Mouse (Mus musculus): ENCODE measurements at regions not wholly inside any gene's neighbourhood (a gene's known extent, or its start where the extent isn't known, plus 50 kb on each side); places are given as distances from the start of the nearest gene placed in this dataset.

- TF ChIP-seq CTCF (IDR thresholded peaks at IDR 0.05; ENCODE audit: borderline replicate concordance, extremely low read depth, insufficient read depth, insufficient read length) (no peak), POLR2A (IDR thresholded peaks at IDR 0.05; ENCODE audit: borderline replicate concordance, extremely low read depth, insufficient read depth, insufficient read length, poor library complexity, severe bottlenecking) (no peak)
Observed at GRCm38 (mm10) chr4:99407466-99407865, 111.8 kb downstream of the Gm12689 start.

Data from brain, embryonic 14.5 days (tissue).